Mouse (Mus musculus) large intestine, adult 2 months (tissue): ENCODE data around the gene Wfikkn1. TPM values are rescaled to one million over a fixed set of nuclear protein-coding genes. Genes with fewer than 3 reads are reported as not detected.
"Not testable (repeated sequence)": the region's sequence is repeated elsewhere in the genome, so short reads cannot be mapped to it uniquely, and the experiment has no call there.

Source experiments
- DNase-seq: peaks from one replicate; pipeline ENCODE4 v3.0.0-alpha.2; 2012; ENCODE audit warnings: low read depth, low spot score
- WGBS: fragments of 180-500 bp; shearing (Covaris S2); methylation state at CpG from one replicate; pipeline ENCODE4 v1.1.7; 2018; 5-methylcytosine and 5-hydroxymethylcytosine counted together
- polyA plus RNA-seq: library from polyadenylated mRNA; depleted of rRNA; stranded (reverse); fragments of >200 nt; gene quantifications from 2 replicates; pipeline ENCODE4 v1.2.3, GENCODE M21; 2012

Gene Wfikkn1
- polyA plus RNA-seq, 1 experiment: 0.78 TPM

GRCm38 (mm10) chr17:25872676-25873075 lies 8.0 kb downstream of the Wfikkn1 start:
- no peak for DNase-seq
- WGBS: 96% methylated on average over 3 of the region's 3 CpGs

DNA sequence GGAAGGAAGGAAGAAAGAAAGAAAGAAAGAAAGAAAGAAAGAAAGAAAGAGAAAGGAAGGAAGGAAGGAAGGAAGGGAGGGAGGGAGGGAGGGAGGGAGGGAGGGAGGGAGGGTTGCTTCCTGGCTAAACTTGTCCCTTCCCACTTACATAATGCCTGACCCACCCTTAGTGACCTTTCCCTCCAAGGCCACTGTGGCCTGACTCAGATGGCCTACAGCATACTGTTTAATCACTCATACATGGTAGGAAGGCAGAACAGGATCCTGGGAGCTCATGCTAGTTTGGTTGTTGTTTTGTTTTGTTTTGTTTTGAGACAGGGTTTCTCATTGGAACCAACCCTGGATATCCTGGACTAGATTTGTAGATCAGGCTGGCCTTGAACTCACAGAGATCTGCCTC lies 9.1 kb downstream of the Wfikkn1 start:
- not testable (repeated sequence) for DNase-seq

DNA sequence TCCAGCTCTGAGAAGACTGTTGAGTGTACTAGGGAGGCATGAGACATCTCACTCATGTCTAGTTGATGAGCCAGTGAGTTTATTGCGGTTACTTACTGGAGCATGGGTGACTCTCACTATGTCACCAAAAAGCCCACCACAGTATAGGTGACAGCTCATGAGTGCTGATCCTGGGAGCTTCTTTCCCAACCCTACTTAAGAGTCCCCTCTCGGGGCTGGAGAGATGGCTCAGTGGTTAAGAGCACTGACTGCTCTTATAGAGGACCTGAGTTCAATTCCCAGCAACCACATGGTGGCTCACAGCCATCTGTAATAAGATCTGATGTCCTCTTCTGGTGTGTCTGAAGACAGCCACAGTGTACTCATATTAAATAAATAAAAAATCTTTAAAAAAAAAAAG lies 10.7 kb downstream of the Wfikkn1 start:
- DNase-seq: no peak
- 87% methylated on average over 2 of the region's 2 CpGs for WGBS

- no peak for DNase-seq
- WGBS: 88% methylated on average over 8 of the region's 8 CpGs
Observed at GRCm38 (mm10) chr17:25869498-25869897, 11.2 kb downstream of the Wfikkn1 start.

GRCm38 (mm10) chr17:25868601-25869191 lies 12.0 kb downstream of the Wfikkn1 start, which contains the start of gene Mcrip2:
TSS of gene Mcrip2 (minus strand) at chr17:25868764.
- no peak for DNase-seq
- under 1% methylated on average over 23 of the region's 24 CpGs for WGBS

DNA sequence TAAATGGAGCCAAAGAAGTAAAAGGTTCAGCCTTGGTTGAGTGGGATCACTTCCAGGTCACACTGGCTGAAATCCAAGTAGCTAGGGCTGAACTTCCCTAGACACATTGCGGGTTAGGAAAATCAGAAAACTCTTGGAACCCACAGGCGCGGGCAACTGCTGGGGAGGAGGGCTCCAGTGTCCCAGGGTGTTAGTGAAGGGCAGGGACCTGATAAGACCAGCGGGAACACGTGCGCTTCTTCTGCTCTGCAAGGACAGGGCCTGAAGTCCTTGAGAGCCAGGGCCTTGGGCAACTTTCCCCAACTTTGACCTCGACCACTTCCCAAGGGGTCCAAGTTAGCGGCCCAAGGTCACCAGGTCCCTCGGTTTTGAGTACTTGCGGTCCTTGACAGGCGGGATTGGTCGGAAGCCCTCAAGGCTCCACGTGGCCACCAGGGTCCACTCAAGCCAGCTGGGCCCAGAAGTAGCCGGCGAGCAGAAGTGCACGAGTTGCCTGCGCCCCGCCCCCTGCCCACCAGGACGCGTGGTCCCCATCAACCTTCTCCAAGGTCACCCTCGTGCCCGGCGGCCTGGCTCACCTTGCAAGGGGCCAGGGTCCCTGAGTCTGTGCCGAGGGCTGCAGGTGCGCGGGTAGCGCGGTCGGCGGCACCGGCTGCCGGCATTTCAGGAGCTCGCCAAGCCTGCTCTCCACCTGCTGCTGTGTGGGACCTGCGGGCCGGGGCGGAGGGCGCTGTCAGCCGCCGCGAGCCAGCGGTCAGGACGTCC lies 12.6 kb downstream of the Wfikkn1 start:
- 1% methylated on average over 42 of the region's 42 CpGs for WGBS
- DNase-seq: no peak

GRCm38 (mm10) chr17:25867509-25867835 lies 13.2 kb downstream of the Wfikkn1 start:
- no peak for DNase-seq
- WGBS: 6% methylated on average over 7 of the region's 7 CpGs

DNA sequence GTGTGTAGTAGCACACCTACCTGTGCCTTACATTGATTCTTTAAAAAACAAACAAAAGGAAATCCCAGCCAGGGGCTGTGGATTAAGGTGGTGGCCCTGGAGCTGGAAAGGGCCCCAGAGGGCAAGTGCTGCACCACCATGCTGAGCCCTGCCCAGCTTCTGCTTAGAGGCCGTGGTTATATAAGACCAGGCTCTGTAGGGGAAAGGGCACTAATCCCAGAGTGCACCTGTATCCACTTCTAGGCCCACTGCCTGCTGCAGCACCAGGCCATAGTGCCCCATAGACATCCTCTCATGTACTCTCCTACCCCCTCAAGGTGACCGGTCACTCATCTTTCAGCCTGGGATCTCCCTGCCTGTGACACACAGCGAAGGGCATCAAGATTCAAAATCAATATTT lies 14.5 kb downstream of the Wfikkn1 start:
- WGBS: 63% methylated on average over 3 of the region's 3 CpGs
- DNase-seq: no peak

GRCm38 (mm10) chr17:25865288-25865687 lies 15.4 kb downstream of the Wfikkn1 start:
- no peak for DNase-seq

DNA sequence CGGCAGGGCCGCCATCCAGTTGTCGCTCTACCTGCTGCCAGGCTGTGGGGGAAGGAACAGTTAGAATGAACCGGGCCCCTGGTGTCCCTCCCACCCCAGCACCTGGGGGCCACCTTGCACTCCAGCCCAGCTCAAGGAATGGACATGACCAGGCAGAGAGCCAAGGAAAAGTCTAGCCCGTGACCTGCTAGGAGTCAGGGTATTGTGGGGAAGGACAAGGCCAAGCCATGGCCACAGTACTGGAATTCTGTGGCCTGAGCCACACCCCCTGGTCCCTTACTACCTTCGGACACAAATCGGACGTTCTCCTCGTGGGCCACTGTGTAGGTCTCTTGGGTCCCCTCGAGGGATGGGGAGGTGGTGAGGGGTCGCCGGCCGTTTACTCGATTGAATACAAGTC lies 16.3 kb downstream of the Wfikkn1 start:
- no peak for DNase-seq
- WGBS: 80% methylated on average over 14 of the region's 14 CpGs

More at GRCm38 (mm10) chr17:25865288-25865687, 15.4 kb downstream of the Wfikkn1 start:
- 22% methylated on average over 11 of the region's 11 CpGs for WGBS

DNA sequence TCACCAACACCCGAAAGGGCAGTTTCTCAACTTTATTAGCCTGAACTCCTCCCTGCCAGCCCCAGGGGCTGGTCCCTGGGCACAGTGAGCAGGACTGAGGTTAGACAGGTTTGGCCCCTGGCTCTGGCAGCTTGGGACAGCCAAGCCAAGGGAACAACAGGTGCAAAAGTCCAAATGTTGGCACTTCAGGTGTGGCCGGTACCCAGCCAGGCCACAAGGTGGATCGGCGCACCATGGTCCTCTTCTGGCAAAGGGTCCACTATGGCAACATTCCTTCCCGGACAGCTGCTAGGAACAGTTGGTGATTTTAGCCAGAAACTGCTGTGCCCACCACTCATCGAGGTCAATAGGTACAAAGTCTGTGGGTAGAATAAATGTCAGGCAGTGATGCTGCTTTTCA lies 17.0 kb downstream of the Wfikkn1 start:
- 39% methylated on average over 6 of the region's 6 CpGs for WGBS
- no peak for DNase-seq

- DNase-seq: no peak
- 7% methylated on average over 6 of the region's 6 CpGs for WGBS
Observed at GRCm38 (mm10) chr17:25861704-25862612, 18.7 kb downstream of the Wfikkn1 start.

DNA sequence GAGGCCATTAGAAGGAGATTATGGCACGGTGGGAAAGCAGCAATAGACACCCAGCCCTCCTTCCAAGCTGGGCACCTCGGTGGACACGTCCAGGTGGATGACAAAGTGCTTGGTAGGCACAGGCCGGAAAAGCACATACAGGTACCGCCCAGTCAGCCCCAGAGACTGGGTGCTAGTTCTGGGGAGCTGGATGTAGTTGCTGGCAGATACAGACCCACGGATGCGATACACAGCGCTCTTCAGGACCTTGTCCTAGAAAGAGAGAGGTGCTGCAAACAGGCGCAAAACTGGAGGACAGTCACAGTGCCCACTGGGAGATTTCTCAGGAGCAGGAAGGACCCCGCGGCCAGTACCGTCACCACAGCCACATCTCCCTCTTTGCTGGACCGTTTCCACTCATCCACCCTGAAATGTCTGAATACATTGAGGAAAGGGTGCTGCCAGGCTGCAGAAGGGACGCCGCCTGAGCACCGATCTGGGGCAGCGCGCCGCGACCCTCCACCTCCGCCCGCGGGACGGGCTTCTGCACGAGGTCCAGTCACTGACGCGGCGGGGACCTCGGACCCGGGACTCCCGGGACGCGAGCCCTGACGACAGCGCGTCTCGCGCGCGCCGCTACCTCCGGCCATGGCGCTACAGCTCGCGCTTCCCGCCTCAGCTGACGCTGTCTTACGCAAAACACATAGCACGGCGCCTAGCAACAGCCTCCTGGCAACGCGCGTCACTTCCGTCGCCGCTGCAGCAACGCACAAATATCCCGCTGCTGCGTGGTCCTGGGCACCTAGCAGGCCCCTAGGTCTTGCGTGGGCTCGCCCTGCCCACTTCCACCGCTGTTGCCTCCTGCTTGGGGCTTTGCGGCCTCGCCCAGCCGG lies 19.6 kb downstream of the Wfikkn1 start, which contains the start of gene Wdr90:
Gene Wdr90, minus strand, starts transcription at position 670 of the 872 bp plus-strand sequence.
- 2% methylated on average over 65 of the region's 65 CpGs for WGBS
- no peak for DNase-seq

GRCm38 (mm10) chr17:25860229-25860628 lies 20.4 kb downstream of the Wfikkn1 start:
- WGBS: 82% methylated on average over 6 of the region's 6 CpGs

GRCm38 (mm10) chr17:25844396-25844901 lies 36.2 kb downstream of the Wfikkn1 start, which contains the start of gene Rhot2:
TSS of gene Rhot2 (minus strand) at chr17:25844851.
- peak; percentile 91 for DNase-seq
- WGBS: 2% methylated on average over 21 of the region's 21 CpGs

More at GRCm38 (mm10) chr17:25860229-25860628, 20.4 kb downstream of the Wfikkn1 start:
- DNase-seq: no peak

- under 1% methylated on average over 37 of the region's 38 CpGs for WGBS
- DNase-seq: no peak
Observed at GRCm38 (mm10) chr17:25843636-25844395, 36.8 kb downstream of the Wfikkn1 start.

- WGBS: 65% methylated on average over 4 of the region's 4 CpGs
- no peak for DNase-seq
Observed at GRCm38 (mm10) chr17:25843122-25843521, 37.5 kb downstream of the Wfikkn1 start.

DNA sequence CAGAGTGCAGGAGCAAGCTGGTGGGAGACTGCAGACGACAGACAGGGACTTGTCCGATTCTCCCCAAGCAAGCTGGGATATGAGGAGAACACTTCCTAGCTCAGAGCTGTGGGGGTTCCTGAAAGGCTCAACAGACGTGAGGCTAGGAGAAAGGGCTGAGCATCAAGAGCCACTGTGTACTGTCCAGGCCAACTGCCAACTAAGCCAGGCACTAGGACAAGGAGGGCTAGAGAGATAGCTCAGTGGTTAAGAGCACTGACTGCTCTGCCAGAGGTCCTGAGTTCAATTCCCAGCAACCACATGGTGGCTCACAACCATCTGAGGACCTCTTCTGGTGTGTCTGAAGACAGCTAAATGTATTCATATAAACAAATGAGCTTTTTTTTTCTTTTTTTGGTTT lies 38.1 kb downstream of the Wfikkn1 start:
- 81% methylated on average over 3 of the region's 3 CpGs for WGBS
- no peak for DNase-seq
